Mouse (Mus musculus) cerebellum, adult 2 months (tissue): ENCODE results near the gene Hdac4.

Source experiments
- CTCF ChIP-seq: fragments of 200-500 bp; IDR thresholded peaks from 2 replicates; pipeline ENCODE4 v1.5.1; 2011; ENCODE audit warnings: low read depth, mild to moderate bottlenecking, control low read depth, low read length, moderate library complexity, borderline replicate concordance; ENCODE audit not compliant: insufficient read depth
- POLR2A ChIP-seq: fragments of 200-500 bp; IDR thresholded peaks from 2 replicates; pipeline ENCODE4 v1.6.1; 2011; ENCODE audit warnings: low read length, control low read depth, borderline replicate concordance; ENCODE audit not compliant: insufficient read depth

DNA sequence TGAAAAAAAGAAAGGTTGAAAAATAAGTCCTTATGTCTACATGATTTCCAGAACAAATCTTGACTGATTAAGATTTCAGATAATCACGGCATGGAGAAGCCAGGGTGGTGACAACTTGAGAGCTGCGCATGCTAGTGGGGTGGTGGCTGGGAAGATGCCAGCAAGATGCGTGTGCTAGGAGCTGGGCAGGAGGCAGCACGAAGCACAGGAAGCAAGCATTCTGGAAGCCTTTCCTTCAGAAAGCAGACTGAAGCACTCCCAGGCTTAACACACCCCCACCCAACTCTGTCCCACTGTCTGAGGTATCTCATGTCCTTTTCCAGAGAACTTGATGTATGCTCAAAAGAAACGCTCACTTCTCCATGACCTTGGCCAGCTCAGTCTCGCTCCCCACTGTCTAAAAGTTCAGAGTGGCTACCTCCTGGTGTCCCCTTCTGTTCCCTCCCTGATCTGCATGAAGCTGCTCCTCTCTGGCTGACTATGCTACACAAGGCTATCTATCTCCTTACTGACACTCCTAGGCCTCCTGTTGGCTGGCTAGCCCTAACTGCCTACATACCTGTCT lies 52.1 kb downstream of the Hdac4 start:
- no peak for TF ChIP-seq CTCF
- TF ChIP-seq POLR2A: no peak
